Mouse (Mus musculus) stomach, postnatal 0 days (tissue): ENCODE measurements around the gene Dpy19l1. TPM values are rescaled to one million over a fixed set of nuclear protein-coding genes. Genes with fewer than 3 reads are reported as not detected.

Experiments
- ATAC-seq: fragments of 200-750 bp; cut with Nextera tagmentation; 2 replicates; pipeline ENCODE4 v1.8.0; 2017; ENCODE audit not compliant: low FRiP score, low TSS enrichment
- DNase-seq: peaks from one replicate; pipeline ENCODE4 v3.0.0-alpha.2; 2016; ENCODE audit warnings: low spot score
- H3K27ac ChIP-seq: fragments of 300-500 bp; sonication (generic); replicated peaks from 2 replicates; pipeline ENCODE4 v1.5.1; 2014; ENCODE audit warnings: mild to moderate bottlenecking, control low read depth
- H3K27me3 ChIP-seq: fragments of 300-500 bp; sonication (generic); 2 replicates; pipeline ENCODE4 v1.6.1; 2014; ENCODE audit warnings: low read length; ENCODE audit not compliant: control insufficient read depth, insufficient read depth
- H3K36me3 ChIP-seq: fragments of 300-500 bp; sonication (generic); 2 replicates; pipeline ENCODE4 v1.6.1; 2014; ENCODE audit warnings: low read length, mixed read lengths; ENCODE audit not compliant: control insufficient read depth, insufficient read depth
- H3K4me1 ChIP-seq: fragments of 300-500 bp; sonication (generic); replicated peaks from 2 replicates; pipeline ENCODE4 v1.6.1; 2014; ENCODE audit warnings: antibody characterized with exemption; ENCODE audit not compliant: control insufficient read depth, insufficient read depth
- H3K4me2 ChIP-seq: fragments of 300-500 bp; sonication (generic); replicated peaks from 2 replicates; pipeline ENCODE4 v1.6.1; 2014; ENCODE audit warnings: low read depth, mild to moderate bottlenecking, control low read depth, moderate library complexity
- H3K4me3 ChIP-seq: fragments of 300-500 bp; sonication (generic); 2 replicates; pipeline ENCODE4 v1.5.1; 2014; ENCODE audit warnings: low read depth, low read length, control low read depth
- H3K9ac ChIP-seq: fragments of 300-500 bp; sonication (generic); 2 replicates; pipeline ENCODE4 v1.6.1; 2014; ENCODE audit warnings: mild to moderate bottlenecking, low read length, control low read depth, mixed read lengths
- H3K9me3 ChIP-seq: fragments of 300-500 bp; sonication (generic); 2 replicates; pipeline ENCODE4 v1.6.1; 2016; ENCODE audit warnings: low read length; ENCODE audit not compliant: control insufficient read depth
- CTCF ChIP-seq: IDR thresholded peaks from 2 replicates; pipeline ENCODE4 v1.5.1; 2016; ENCODE audit warnings: antibody characterized with exemption, low read depth, mild to moderate bottlenecking, moderate library complexity
- EP300 ChIP-seq: optimal IDR thresholded peaks from 2 replicates; pipeline ENCODE3; 2016; ENCODE audit warnings: antibody characterized with exemption
- WGBS: fragments of 180-500 bp; shearing (Covaris S2); extraction: QIAGEN DNeasy Blood & Tissue Kit; methylation state at CpG from one replicate; pipeline ENCODE4 v1.1.7; 2014; 5-methylcytosine and 5-hydroxymethylcytosine counted together
- polyA plus RNA-seq: library from polyadenylated mRNA; unstranded; fragments of >200 nt; fragmentation: Nextera tagmentation; extraction: Ambion mirVana; gene quantifications from 2 replicates; pipeline ENCODE4 v1.2.1, GENCODE M21; 2015

Dpy19l1 gene
- polyA plus RNA-seq, 1 experiment from 2014 or later, result 5.2 TPM

- H3K9ac ChIP-seq, result no peak overlapping the region
- TF ChIP-seq CTCF, result no peak
- TF ChIP-seq EP300, result no peak
- no peak overlapping the region for H3K4me2 ChIP-seq
- H3K4me3 ChIP-seq, result no peak overlapping the region
- ATAC-seq, result no peak
- no peaks in the 10 kb centered on the region for H3K4me1 ChIP-seq
- DNase-seq, result no peak
- H3K27ac ChIP-seq, result no peak overlapping the region
- no peaks in the 10 kb centered on the region for H3K9me3 ChIP-seq
- no peaks in the 10 kb centered on the region for H3K36me3 ChIP-seq
- no peaks in the 10 kb centered on the region for H3K27me3 ChIP-seq
These were observed 115.7 kb downstream of the Dpy19l1 start for GRCm38 (mm10) chr9:24387230-24387629.

GRCm38 (mm10) chr9:24379321-24379720, 123.6 kb downstream of the Dpy19l1 start:
- no peaks in the 10 kb centered on the region for H3K36me3 ChIP-seq
- no peak overlapping the region for H3K27ac ChIP-seq
- ATAC-seq (no peak), DNase-seq (no peak)
- no peaks in the 10 kb centered on the region for H3K27me3 ChIP-seq
- no peak overlapping the region for H3K4me2 ChIP-seq
- TF ChIP-seq CTCF, result no peak
- TF ChIP-seq EP300, result no peak
- H3K9me3 ChIP-seq, result no peaks in the 10 kb centered on the region
- no peaks in the 10 kb centered on the region for H3K4me1 ChIP-seq
- H3K9ac ChIP-seq, result no peak overlapping the region
- 72% methylated on average over 3 of the region's 3 CpGs for WGBS
- H3K4me3 ChIP-seq, result no peak overlapping the region

GRCm38 (mm10) chr9:24378848-24379247, 124.1 kb downstream of the Dpy19l1 start:
- no peaks in the 10 kb centered on the region for H3K36me3 ChIP-seq
- no peak overlapping the region for H3K4me2 ChIP-seq
- no peaks in the 10 kb centered on the region for H3K9me3 ChIP-seq
- H3K4me3 ChIP-seq, result no peak overlapping the region
- no peak overlapping the region for H3K27ac ChIP-seq
- H3K4me1 ChIP-seq, result no peaks in the 10 kb centered on the region
- no peak overlapping the region for H3K9ac ChIP-seq
- no peak for ATAC-seq
- no peak for DNase-seq
- H3K27me3 ChIP-seq, result no peaks in the 10 kb centered on the region
- WGBS, result 83% methylated on average over 2 of the region's 2 CpGs
- TF ChIP-seq CTCF (no peak), EP300 (no peak)

Other genes with a start within 250 kb of the Dpy19l1 start
- not detected in 2 replicates for gene Cypt4, start 122.1 kb upstream of the Dpy19l1 start, polyA plus RNA-seq
- gene Dpy19l2, start 193.2 kb upstream of the Dpy19l1 start, polyA plus RNA-seq, result 0.04 TPM in 1 of 2 replicates, not detected in the other